Mouse (Mus musculus): Measurements from ENCODE around the gene Bpifb5. TPM values are rescaled to one million over a fixed set of nuclear protein-coding genes. Genes with fewer than 3 reads are reported as not detected.
"Not testable (repeated sequence)": the region's sequence is repeated elsewhere in the genome, so short reads cannot be mapped to it uniquely, and the experiment has no call there.

Bpifb5 gene
- total RNA-seq (2014; fragmentation: Nextera tagmentation) (not detected in 2 replicates), total RNA-seq (2017) (0.11 TPM in 1 of 2 replicates, not detected in the other), polyA plus RNA-seq (2012) (not detected in 2 replicates)

DNA sequence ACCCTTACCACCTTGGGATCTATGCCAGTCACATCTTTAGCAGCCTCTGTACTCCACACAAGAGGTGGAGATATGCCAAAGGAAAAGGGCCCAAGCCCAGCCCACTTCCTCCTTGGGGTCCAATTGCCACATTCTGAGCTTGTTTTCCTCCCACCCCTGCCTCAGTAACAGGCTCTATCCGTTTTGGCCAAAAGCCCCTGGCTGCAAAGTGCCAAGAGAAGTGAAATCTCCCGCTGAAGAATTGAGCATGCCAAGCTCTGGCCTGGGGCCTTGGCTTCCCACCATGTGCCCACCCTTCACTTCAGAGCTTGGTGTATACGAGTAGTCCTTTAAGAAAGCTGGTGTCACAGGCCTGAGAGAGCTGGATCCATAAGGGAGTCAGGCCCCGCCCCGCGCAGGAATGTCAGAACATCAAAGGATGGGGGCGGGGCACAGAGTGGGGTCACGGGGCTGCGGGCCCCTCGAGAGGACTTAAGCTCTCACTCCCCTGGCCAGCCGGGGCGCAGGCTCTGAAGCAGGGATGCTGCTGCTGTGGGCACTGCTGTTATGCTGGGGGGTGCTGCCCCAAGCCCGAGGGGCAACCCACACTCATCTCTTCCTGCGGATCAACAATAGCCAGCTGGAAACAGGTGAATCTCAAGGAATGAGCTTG, at the start of gene Bpifb5:
Bpifb5 (plus strand) TSS at position 478 of the 652 bp plus-strand sequence.
- no peak for ATAC-seq (ENCODE audit: extremely low read depth, insufficient number of reproducible peaks, low FRiP score, poor library complexity, severe bottlenecking)
- Histone ChIP-seq H3K4me1 (ENCODE audit: insufficient read depth, low read depth, low read length) (no peaks in the 10 kb centered on the region), H3K36me3 (replicated peaks) (no peaks in the 10 kb centered on the region), H3K27me3 (ENCODE audit: insufficient read depth, low read length) (peaks cover 16% of the 10 kb centered on the region), H3K9me3 (replicated peaks) (no peaks in the 10 kb centered on the region), H3K4me3 (ENCODE audit: low read depth, low read length) (no peak within 1 kb of the TSS)
- TF ChIP-seq GATA2 (IDR thresholded peaks at IDR 0.05; ENCODE audit: borderline replicate concordance, low read depth, low read length), result no peak
- no peak for TF ChIP-seq GATA1 (IDR thresholded peaks at IDR 0.05; ENCODE audit: borderline replicate concordance, low read length)
- TF ChIP-seq POLR2AphosphoS5 (IDR thresholded peaks at IDR 0.05; ENCODE audit: insufficient replicate concordance, low read depth, low read length), result no peak
- TF ChIP-seq CTCF (IDR thresholded peaks at IDR 0.05; ENCODE audit: low read depth, low read length), result no peak
- no peak for TF ChIP-seq TAL1 (conservative IDR thresholded peaks at IDR 0.05; ENCODE audit: low read depth, low read length)
- DNase-seq (ENCODE audit: low spot score), result no peak

DNA sequence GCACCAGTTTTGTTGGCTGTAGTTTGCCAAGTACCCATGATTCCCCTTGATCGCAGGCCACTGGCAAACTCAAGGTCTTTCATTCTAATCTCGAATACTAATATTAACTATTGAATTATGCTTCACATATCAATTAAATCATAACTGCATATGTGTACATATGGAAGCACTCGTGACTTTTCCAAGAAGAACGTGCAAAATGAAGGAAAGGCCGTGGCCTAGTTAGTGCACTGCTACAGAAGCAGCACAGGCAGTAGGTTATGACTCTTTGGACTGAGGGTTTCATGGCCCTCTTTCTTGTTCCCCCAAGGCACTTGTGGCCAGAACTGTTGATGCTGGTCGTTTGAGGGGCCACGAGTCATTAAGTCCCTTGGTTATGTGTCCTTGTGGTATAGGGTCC, 41.6 kb upstream of the Bpifb5 start:
- not testable (repeated sequence) for DNase-seq (ENCODE audit: low spot score); H3K36me3 ChIP-seq (replicated peaks); H3K27me3 ChIP-seq (ENCODE audit: insufficient read depth, low read length); H3K9me3 ChIP-seq (replicated peaks); ATAC-seq (ENCODE audit: extremely low read depth, insufficient number of reproducible peaks, low FRiP score, poor library complexity, severe bottlenecking); H3K4me1 ChIP-seq (ENCODE audit: insufficient read depth, low read depth, low read length); H3K4me3 ChIP-seq (ENCODE audit: low read depth, low read length)

DNA sequence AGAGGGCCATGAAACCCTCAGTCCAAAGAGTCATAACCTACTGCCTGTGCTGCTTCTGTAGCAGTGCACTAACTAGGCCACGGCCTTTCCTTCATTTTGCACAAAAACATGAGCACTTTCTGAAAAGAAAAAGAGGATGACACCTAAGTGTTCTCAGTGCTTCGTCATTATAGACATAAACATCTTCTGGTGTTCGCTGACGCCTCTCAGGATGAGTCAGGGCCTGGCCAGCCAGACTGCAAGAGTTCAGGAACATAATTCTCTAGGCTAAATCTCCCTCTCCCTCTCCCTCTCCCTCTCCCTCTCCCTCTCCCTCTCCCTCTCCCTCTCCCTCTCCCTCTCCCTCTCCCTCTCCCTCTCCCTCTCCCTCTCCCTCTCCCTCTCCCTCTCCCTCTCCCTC, 40.5 kb upstream of the Bpifb5 start:
- H3K36me3 ChIP-seq (replicated peaks); H3K4me1 ChIP-seq (ENCODE audit: insufficient read depth, low read depth, low read length); DNase-seq (ENCODE audit: low spot score); H3K9me3 ChIP-seq (replicated peaks); H3K27me3 ChIP-seq (ENCODE audit: insufficient read depth, low read length); H3K4me3 ChIP-seq (ENCODE audit: low read depth, low read length); ATAC-seq (ENCODE audit: extremely low read depth, insufficient number of reproducible peaks, low FRiP score, poor library complexity, severe bottlenecking): not testable (repeated sequence)

DNA sequence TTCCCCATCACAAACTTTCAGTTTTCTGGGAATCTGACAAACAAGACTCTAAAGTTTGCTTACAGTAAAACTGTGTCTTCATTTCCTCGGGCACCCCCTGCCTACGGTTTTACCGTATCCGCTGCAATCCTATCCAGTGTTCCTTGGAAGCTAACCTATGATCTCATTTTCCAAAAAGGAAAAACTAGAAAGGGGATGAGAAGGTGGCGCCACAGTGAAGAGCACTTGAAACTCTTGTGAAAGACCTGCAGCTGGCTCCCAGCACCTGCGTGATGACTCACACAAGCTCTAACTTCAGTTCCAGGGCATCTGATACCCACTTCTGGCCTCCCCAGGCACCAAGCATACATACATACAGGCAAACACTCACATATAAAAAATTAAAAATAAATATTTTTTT, 38.2 kb upstream of the Bpifb5 start:
- H3K27me3 ChIP-seq (ENCODE audit: insufficient read depth, low read length), result peaks cover 4% of the 10 kb centered on the region; the same call in 1 of the 2 replicates
- ATAC-seq (ENCODE audit: extremely low read depth, insufficient number of reproducible peaks, low FRiP score, poor library complexity, severe bottlenecking), result no peak
- no peaks in the 10 kb centered on the region for H3K36me3 ChIP-seq (replicated peaks)
- no peak overlapping the region for H3K4me3 ChIP-seq (ENCODE audit: low read depth, low read length)
- TF ChIP-seq CTCF (IDR thresholded peaks at IDR 0.05; ENCODE audit: low read depth, low read length) (no peak), TAL1 (conservative IDR thresholded peaks at IDR 0.05; ENCODE audit: low read depth, low read length) (no peak), GATA2 (IDR thresholded peaks at IDR 0.05; ENCODE audit: borderline replicate concordance, low read depth, low read length) (no peak), POLR2AphosphoS5 (IDR thresholded peaks at IDR 0.05; ENCODE audit: insufficient replicate concordance, low read depth, low read length) (no peak), GATA1 (IDR thresholded peaks at IDR 0.05; ENCODE audit: borderline replicate concordance, low read length) (no peak)
- H3K9me3 ChIP-seq (replicated peaks), result no peaks in the 10 kb centered on the region
- DNase-seq (ENCODE audit: low spot score), result no peak
- no peaks in the 10 kb centered on the region for H3K4me1 ChIP-seq (ENCODE audit: insufficient read depth, low read depth, low read length)

DNA sequence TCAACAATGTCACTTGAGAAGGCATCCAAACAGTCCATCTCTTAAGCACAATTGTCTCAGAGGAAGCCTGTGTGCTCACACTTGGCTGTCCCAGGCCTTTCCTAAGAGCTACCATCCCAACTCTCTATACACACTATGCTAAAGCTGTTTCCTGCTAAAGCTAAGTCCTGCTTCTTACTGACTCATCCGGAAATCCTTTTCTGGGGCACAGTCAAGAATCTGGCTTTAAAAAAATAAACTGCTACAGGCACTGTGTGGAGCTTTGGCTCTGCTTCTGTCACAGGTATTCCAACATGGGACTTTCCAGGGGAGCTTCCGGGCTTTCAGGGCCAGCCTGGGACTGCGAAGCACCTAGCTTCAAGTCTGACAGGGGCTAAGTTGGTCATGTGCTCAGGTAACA, 37.8 kb upstream of the Bpifb5 start:
- H3K4me1 ChIP-seq (ENCODE audit: insufficient read depth, low read depth, low read length), result no peaks in the 10 kb centered on the region
- H3K27me3 ChIP-seq (ENCODE audit: insufficient read depth, low read length), result peaks cover 6% of the 10 kb centered on the region; the same call in 1 of the 2 replicates
- no peak for DNase-seq (ENCODE audit: low spot score)
- no peaks in the 10 kb centered on the region for H3K36me3 ChIP-seq (replicated peaks)
- no peak for TF ChIP-seq GATA1 (IDR thresholded peaks at IDR 0.05; ENCODE audit: borderline replicate concordance, low read length)
- no peak for TF ChIP-seq GATA2 (IDR thresholded peaks at IDR 0.05; ENCODE audit: borderline replicate concordance, low read depth, low read length)
- no peak overlapping the region for H3K4me3 ChIP-seq (ENCODE audit: low read depth, low read length)
- no peak for ATAC-seq (ENCODE audit: extremely low read depth, insufficient number of reproducible peaks, low FRiP score, poor library complexity, severe bottlenecking)
- no peaks in the 10 kb centered on the region for H3K9me3 ChIP-seq (replicated peaks)

DNA sequence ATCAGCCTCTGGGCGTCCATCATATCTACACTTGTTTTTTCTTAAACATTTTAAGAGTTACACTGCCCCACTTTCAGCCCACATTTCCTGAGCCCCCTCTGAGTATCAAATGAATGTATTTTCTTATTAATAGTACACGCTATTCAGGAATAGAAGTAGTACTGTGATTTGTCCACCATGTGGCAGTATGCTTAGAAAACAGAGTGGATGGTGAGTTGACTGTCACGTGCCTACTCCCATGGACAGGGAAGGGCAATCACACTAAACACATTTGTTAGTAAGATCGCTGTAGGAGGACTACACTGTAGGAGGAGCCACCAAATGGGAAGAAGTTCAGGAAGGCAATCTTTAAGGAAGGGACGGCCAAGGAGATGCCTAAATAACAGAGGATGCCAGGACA, 36.1 kb upstream of the Bpifb5 start:
- ATAC-seq (ENCODE audit: extremely low read depth, insufficient number of reproducible peaks, low FRiP score, poor library complexity, severe bottlenecking), result no peak
- H3K9me3 ChIP-seq (replicated peaks), result no peaks in the 10 kb centered on the region
- DNase-seq (ENCODE audit: low spot score), result no peak
- peaks cover 7% of the 10 kb centered on the region; the same call in 1 of the 2 replicates for H3K27me3 ChIP-seq (ENCODE audit: insufficient read depth, low read length)
- H3K4me1 ChIP-seq (ENCODE audit: insufficient read depth, low read depth, low read length), result no peaks in the 10 kb centered on the region
- no peak for TF ChIP-seq GATA1 (IDR thresholded peaks at IDR 0.05; ENCODE audit: borderline replicate concordance, low read length)
- no peak for TF ChIP-seq GATA2 (IDR thresholded peaks at IDR 0.05; ENCODE audit: borderline replicate concordance, low read depth, low read length)
- TF ChIP-seq POLR2AphosphoS5 (IDR thresholded peaks at IDR 0.05; ENCODE audit: insufficient replicate concordance, low read depth, low read length), result no peak
- no peak for TF ChIP-seq TAL1 (conservative IDR thresholded peaks at IDR 0.05; ENCODE audit: low read depth, low read length)
- TF ChIP-seq CTCF (IDR thresholded peaks at IDR 0.05; ENCODE audit: low read depth, low read length), result no peak
- no peaks in the 10 kb centered on the region for H3K36me3 ChIP-seq (replicated peaks)
- no peak overlapping the region for H3K4me3 ChIP-seq (ENCODE audit: low read depth, low read length)

DNA sequence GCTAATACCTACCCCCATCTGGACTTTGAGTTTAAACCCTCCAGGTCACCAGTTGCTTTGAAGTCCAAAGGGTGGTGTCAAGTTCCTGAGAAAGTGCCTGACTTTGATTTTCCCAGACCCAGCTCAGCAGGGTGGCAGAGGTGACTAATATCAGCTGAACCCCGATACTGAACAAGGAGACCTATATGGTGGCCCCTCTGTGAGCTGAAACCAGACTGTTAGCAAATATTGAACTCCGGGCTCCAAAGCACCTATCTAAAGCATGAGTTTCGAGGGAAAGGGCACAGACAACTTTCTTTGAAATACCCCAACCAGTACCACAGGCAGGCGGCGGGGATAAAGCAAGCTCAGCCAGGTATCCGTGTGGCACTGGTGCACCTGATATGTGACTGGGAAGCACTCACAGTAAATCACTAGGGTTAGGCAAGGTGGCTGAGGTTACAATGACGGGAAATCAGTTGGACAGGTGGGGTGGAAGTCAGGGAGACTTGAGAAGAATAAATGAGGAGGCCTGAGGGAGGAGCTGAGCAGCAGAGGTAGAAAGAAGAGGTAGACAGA, 33.6 kb upstream of the Bpifb5 start:
- DNase-seq (ENCODE audit: low spot score) (no peak), ATAC-seq (ENCODE audit: extremely low read depth, insufficient number of reproducible peaks, low FRiP score, poor library complexity, severe bottlenecking) (no peak)
- H3K4me3 ChIP-seq (ENCODE audit: low read depth, low read length), result no peak overlapping the region
- H3K9me3 ChIP-seq (replicated peaks), result no peaks in the 10 kb centered on the region
- TF ChIP-seq TAL1 (conservative IDR thresholded peaks at IDR 0.05; ENCODE audit: low read depth, low read length), result no peak
- no peak for TF ChIP-seq POLR2AphosphoS5 (IDR thresholded peaks at IDR 0.05; ENCODE audit: insufficient replicate concordance, low read depth, low read length)
- TF ChIP-seq GATA2 (IDR thresholded peaks at IDR 0.05; ENCODE audit: borderline replicate concordance, low read depth, low read length), result no peak
- TF ChIP-seq CTCF (IDR thresholded peaks at IDR 0.05; ENCODE audit: low read depth, low read length), result no peak
- TF ChIP-seq GATA1 (IDR thresholded peaks at IDR 0.05; ENCODE audit: borderline replicate concordance, low read length), result no peak
- H3K27me3 ChIP-seq (ENCODE audit: insufficient read depth, low read length), result peaks cover 9% of the 10 kb centered on the region; the same call in 1 of the 2 replicates
- H3K36me3 ChIP-seq (replicated peaks), result no peaks in the 10 kb centered on the region
- no peaks in the 10 kb centered on the region for H3K4me1 ChIP-seq (ENCODE audit: insufficient read depth, low read depth, low read length)
